Mouse (Mus musculus): ENCODE measurements around the gene Xpa.
A peak's percentile ranks its signal among the peaks of the same experiment; 100 is the strongest.

The Xpa gene

DNA sequence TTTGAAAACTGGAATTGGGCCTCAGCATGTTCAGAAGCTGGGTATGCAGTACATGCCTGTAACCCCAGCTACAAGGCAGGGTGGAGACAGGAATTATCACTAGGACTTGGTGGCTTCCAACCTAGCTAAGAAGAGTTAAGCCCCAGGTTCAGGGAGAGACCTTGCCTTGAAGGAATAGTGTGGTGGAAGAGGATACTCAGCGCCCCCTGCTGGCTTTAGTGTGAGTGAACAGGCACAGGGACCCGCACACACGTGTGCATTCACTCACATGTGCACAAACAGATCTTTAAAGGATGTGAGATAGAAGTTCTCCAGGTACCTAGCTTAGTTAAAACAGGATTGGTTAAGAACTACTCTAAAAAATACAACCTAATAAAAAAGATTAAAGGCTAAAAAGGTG lies 51.8 kb downstream of the Xpa start:
- DNase-seq (ENCODE audit: low spot score in 2 of 2): no peak

DNA sequence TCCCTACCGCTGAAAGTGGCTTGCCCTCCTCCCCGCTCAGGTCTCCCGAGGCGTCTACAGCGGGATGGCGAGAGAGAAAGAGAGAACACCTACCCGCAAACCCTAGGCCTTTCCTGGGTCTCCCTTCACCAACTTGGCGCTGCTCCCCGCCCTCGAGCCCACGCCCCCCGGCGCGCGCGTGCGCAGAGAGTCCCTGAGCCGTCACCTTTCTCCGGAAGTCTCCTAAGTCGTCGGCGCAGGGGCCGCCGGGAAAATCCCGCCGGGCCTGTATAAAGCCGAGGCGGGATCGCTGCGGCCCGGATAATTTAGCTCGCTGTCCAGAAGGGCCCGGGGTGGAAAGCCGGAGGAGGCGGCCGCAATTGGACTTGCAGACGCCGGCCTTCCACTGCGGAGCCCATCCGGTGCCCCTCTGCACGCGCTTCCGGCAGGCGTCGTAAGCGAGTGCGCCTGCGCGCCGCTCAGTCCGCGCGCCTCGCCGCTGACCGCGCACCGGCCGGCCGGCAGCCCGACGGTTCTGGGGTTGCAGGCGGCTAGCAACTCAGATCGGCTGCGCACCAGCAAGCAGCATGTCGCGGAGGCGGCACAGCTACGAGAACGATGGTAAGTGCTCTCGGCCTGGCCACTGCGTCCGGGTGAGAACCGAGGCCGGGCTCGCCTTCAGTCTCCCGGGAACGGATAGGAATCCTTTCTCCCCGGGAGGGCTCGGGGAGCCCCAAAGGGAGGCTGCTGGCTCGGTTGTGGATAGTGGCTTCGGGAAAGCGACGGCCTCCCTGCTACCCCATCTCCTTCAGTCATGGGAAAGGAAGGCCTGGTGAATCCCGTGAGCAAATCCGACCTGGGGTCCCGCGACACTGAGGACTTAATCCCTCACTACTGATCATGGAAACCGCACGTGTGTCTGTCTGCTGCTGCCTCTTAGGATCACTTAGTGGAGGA lies 57.6 kb downstream of the Xpa start, which contains the start of the genes Ncbp1 and Tstd2:
Gene Ncbp1 (plus strand): TSS at position 327 of the 936 bp plus-strand sequence.
Gene Tstd2 (minus strand): TSS at position 408 of the 936 bp plus-strand sequence.
- DNase-seq (ENCODE audit: low spot score in 2 of 2): peak; percentile 61 to 91

GRCm38 (mm10) chr4:46137629-46138286 lies 58.4 kb downstream of the Xpa start:
- no peak for DNase-seq (ENCODE audit: low spot score in 2 of 2)

GRCm38 (mm10) chr4:46131791-46132190 lies 64.3 kb downstream of the Xpa start:
- no peak for DNase-seq (ENCODE audit: low spot score in 2 of 2)

- DNase-seq (ENCODE audit: low spot score in 2 of 2): peak in 1 of 2 experiments; percentile 52
These were observed 65.9 kb downstream of the Xpa start for GRCm38 (mm10) chr4:46130221-46130620.

DNA sequence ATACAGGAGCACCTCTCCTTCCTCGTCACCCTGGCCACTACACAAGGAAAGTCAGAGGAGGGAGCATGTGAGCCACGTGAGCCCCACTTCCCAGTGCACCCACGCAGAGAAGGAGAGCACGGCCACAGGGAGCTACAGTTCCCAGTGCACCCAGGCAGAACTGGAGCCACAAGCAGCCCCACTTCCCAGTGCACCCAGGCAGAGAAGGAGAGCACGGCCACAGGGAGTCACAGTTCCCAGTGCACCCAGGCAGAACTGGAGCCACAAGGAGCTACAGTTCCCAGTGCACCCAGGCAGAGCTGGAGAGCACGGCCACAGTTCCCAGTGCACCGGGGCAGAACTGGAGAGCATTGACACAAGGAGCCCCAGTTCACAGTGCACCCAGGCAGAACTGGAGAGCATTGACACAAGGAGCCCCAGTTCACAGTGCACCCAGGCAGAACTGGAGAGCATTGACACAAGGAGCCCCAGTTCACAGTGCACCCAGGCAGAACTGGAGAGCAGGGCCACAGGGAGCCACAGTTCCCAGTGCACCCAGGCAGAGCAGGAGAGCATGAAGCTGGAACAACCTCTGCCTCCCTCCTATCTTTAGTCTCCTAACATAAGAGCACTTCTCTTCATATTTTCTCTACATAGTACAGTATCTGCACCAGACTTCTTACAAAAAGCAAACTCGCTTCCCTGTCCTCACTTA lies 66.7 kb downstream of the Xpa start:
- peak in 1 of 2 experiments; percentile 25 for DNase-seq (ENCODE audit: low spot score in 2 of 2)

DNA sequence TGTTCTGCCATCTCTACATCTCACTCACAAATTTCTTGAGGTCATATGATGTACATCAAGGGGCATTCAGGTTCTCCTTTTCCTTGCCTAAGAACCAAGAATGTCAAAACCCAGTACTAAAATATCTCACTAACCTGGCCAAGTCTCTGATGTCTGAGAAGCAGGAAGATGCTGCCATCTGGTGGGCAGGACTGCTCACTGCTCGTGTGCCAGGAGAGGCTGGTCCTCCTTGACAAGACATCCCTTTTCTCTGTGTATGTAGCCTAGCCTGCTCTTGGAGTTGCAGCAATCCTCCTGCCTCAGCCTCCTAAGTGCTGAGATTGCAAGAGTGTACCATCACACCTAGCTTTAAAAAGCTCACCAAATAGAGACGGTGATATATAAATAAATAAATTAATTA lies 69.6 kb downstream of the Xpa start:
- DNase-seq (ENCODE audit: low spot score in 2 of 2): peak; percentile 49 to 83

DNA sequence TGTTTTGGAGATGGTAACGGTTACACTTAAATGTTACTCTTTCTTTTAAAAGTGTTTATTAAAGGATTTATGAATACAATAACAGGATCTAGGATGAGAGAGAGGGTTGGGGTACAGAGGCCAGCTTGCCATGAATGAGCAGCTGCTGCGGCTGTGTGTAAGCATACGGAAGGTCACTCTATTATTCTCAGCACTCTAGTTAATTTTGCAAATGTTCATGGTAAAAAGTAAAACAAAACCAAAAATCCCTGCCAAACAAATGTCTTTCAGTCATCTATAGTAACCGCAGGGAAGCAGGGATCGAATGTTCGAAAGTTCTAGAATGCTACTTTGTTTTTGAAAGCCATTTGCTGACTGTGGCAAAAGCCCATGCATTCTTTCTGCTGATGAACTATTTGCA lies 72.8 kb downstream of the Xpa start:
- no peak for DNase-seq (ENCODE audit: low spot score in 2 of 2)

GRCm38 (mm10) chr4:46120767-46121166 lies 75.3 kb downstream of the Xpa start:
- no peak for DNase-seq (ENCODE audit: low spot score in 2 of 2)

DNA sequence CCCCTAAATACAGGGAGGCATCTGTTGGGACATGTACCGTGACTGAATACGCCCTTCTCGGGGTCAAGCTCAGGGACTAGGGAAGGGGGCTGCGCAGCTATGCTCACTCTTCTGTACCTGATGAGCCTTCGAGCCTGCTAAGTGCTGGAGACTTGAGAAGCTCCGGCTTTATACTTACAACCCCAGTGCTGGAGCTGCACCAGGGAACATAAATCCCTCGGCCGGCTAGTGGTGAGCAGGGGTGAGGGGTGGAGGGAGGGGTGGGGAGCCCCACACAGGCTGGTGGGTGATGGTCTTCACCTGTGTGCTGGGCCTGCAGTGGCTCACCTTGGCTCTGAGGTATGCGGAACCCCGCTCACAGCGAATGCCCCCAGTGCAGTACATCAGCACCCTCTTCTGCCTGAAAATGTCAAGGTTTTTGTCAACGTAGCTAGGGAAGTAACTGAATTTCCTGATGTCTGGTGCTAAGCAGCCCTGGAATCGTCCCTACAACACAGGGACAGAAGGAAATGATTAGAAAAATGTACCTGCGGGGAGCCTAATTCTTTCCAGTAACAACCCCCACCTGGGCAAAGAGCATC lies 76.5 kb downstream of the Xpa start:
- DNase-seq (ENCODE audit: low spot score in 2 of 2): no peak

GRCm38 (mm10) chr4:46117536-46117935 lies 78.6 kb downstream of the Xpa start:
- no peak for DNase-seq (ENCODE audit: low spot score in 2 of 2)

DNA sequence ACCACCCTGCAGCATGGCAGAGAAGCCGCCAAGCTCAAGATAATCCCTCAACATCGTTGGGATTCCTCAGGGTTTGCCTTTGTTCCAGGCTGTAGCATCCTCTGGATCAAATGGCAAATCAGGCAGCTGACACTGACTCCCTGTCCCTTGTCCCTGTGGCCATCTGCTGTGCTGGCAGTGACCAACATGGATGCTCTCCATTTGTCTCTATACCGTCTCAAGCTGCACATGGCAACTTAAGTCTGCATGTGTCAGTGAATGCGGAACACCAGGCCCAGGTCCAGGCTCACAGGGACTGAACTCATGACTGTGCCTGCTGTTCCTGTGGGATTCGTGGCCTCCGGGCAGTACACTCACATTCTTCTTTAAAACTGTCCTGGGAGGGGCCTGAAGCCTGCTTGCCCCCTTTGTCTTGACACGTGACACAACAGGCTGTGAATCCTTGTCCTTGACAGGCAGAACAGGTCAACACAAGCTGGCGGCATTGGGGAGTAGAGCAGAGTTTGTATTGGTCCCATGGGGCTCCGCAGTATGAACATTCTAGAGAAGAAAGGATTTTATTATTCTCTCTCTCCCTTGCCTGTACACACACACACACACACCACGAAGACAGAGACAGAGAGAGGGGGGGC lies 79.5 kb downstream of the Xpa start:
- DNase-seq (ENCODE audit: low spot score in 2 of 2): no peak

DNA sequence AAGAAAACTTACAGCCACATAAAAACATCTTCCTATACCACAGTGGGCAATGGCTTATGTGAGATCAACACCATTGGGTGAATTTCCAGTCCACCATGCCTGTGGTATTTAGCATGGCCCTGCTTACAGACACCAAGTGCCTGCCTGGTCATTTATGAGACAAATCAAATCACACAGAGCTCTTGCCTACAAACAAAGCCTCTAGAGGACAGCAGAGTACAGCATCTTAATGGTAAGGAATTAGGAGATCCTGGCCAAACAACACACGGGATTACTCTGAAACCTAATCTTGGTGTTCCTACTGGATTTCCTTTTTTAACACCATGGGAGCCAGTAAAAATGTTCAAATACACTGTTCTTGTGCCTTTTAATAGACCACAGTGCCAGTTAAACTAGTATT lies 80.8 kb downstream of the Xpa start:
- no peak for DNase-seq (ENCODE audit: low spot score in 2 of 2)

DNA sequence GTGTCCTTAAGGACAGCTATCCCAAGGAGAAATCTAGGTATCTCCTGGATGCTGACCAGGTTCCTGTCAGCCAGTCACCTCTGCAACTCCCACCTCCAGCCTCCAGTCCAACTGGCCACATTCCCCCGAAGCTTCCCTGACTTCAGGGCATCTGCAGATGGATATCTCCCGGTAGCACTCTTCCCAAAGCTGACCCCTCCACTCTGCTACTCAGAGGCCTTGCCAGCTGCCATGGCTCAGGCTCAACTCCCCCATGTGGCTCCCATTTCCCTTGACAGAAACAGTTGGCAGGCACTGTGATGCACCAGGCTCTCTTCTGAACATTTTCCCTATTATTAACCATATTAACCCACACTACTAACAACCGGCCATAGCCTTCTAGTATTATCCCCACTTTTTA lies 84.8 kb downstream of the Xpa start:
- no peak for DNase-seq (ENCODE audit: low spot score in 2 of 2)

DNA sequence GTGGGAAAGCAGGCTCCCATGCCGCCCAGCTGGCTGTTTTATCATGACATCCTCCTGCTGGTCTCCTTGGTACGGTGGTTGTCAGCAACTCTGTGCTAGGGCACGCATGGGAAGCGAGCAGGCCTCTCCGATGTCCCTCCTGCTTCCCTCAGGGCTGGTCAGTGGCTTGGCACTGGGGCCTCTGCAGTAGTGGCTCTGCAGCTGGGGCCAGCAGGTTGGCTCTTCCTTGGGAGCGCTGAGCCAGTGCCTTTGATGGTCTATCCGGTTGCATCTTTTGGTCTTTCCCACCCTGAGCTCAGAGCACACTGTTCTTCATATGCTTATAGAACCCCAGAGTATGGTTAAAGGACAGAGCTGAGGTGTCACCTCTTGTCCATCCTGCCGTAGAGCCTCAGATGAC lies 86.0 kb downstream of the Xpa start:
- DNase-seq (ENCODE audit: low spot score in 2 of 2): no peak
